Mouse (Mus musculus): ENCODE results near the gene Hoxd9. TPM values are rescaled to one million over a fixed set of nuclear protein-coding genes. Genes with fewer than 3 reads are reported as not detected.

Gene Hoxd9
- polyA plus RNA-seq, 1 experiment from 2014 or later, result 42.7 TPM

DNA sequence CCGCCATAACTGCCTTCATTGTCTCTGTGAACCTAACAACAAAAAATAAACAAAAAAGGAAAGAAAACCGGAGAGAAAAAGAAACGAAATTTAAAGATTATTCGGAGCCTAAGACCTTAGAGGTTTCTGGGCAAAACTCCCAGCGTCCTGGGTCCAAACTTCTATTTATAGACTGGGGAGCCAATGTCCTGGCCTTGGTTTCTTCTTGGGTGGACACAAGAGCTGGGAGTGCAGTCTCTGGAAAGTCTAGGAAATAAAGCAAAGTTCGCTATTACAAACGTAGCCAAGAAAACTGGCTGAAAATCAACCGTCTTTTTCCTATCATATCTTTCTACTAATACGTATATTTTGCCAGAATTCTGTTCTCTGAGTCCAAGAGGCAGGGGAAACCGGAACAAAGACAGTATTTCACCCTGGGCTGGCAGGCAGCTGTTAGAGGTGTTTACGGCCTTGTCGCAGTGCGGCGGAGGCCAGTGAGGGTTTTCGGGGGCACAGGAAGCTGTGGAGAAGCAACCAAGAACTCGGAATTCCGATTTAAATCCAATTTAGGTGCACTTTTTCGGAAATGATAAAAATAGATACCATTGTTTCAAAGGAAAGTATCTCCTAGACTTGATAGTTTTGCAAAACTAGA, 16.7 kb downstream of the Hoxd9 start:
- H3K36me3 ChIP-seq, result no peaks in the 10 kb centered on the region
- peaks cover 64% of the 10 kb centered on the region for H3K4me1 ChIP-seq (replicated peaks)
- peak overlapping the region; percentile 100 for H3K9ac ChIP-seq
- no peak for ATAC-seq (ENCODE audit: low read depth)
- peak overlapping the region; percentile 100 for H3K27ac ChIP-seq (replicated peaks)
- H3K27me3 ChIP-seq, result no peaks in the 10 kb centered on the region
- peak overlapping the region; percentile 69 for H3K4me2 ChIP-seq
- WGBS, result 2% methylated on average over 18 of the region's 18 CpGs
- no peaks in the 10 kb centered on the region for H3K9me3 ChIP-seq
- peak overlapping the region; percentile 99 for H3K4me3 ChIP-seq

DNA sequence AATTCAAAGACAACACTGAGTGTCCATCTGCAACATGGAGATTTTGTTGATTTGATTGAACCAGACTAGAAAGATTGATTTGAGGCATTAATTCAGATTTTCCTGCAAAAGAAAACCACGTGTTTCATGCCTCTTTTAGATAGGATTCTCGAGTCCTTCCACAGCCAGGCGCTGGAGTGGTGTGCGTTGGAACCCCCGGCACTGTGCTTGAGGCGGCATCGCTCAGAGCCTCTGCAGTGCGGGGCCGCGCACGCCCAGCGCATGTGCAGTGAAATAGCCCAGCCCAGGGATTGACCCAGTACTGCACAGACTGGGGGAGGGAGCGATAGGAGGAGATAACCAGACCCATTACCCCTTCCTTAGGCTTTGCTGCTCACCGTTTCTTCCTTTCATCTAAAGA, 17.4 kb downstream of the Hoxd9 start:
- WGBS, result under 1% methylated on average over 14 of the region's 14 CpGs
- H3K27me3 ChIP-seq, result no peaks in the 10 kb centered on the region
- peak overlapping the region; percentile 100 for H3K9ac ChIP-seq
- peak overlapping the region; percentile 100 for H3K27ac ChIP-seq (replicated peaks)
- H3K9me3 ChIP-seq, result no peaks in the 10 kb centered on the region
- peak; percentile 83 for ATAC-seq (ENCODE audit: low read depth)
- peak overlapping the region; percentile 69 for H3K4me2 ChIP-seq
- peak overlapping the region; percentile 99 for H3K4me3 ChIP-seq
- H3K36me3 ChIP-seq, result no peaks in the 10 kb centered on the region
- H3K4me1 ChIP-seq (replicated peaks), result peaks cover 64% of the 10 kb centered on the region

DNA sequence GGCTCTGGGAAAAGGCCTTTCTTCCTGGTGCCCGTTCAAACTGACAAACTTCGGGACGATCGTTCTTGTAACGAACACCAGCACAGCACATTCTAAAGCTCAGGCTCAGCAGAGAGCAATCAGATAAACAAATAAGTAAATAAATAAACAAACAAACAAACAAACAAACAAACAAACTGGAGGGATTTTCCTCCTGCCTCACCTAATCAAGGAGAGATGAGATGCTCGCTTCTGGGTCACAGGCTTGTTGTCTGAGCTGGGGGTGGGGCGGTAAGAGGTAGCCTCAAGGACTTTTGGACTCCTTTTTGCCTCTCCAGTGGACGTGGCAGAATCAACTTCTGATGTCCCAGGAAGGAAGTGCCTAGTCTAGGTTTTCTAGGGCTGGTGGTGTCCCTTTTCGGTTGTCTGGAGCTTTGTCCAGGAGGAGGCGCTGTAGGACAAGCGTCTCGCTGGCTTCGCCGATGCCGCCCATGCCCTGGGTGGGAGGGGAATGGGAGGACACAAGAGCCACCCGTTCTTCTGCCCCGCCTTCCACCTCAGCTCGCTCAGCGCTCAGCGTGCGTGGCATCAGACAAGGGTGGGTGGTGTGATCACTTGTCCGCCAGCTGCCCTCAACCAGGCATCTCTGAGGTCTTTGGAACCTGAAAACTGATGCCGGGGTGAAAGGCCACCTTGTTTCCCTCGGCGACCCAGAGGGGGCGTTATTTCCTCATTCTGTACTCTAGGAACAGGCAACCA, 18.1 kb downstream of the Hoxd9 start:
- Histone ChIP-seq H3K4me1 (replicated peaks) (peaks cover 64% of the 10 kb centered on the region), H3K9ac (peak overlapping the region; percentile 100), H3K27ac (replicated peaks) (peak overlapping the region; percentile 100), H3K27me3 (no peaks in the 10 kb centered on the region), H3K4me3 (peak overlapping the region; percentile 99), H3K4me2 (peak overlapping the region; percentile 69), H3K9me3 (no peaks in the 10 kb centered on the region), H3K36me3 (no peaks in the 10 kb centered on the region)
- peak; percentile 67 for ATAC-seq (ENCODE audit: low read depth)
- WGBS, result 1% methylated on average over 26 of the region's 26 CpGs

DNA sequence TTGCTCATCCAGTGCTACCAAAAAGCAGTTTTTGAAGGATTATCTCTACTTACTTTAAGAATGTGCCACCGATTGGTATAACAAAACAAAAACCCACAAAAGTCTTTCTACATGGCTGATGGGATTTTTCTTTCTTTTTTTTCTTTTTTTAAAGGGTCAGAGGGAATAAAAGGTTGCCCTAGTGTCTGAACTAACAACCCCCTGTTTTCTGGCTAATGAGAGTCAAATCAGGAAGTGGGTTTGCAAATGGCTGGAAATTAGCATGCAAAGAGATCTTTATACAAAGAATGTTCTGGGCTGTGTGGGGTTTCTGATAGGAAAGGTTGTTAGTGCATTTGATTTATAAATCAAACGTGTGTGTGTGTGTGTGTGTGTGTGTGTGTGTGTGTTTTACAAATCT, 22.9 kb downstream of the Hoxd9 start:
- no peak for ATAC-seq (ENCODE audit: low read depth)
- H3K9ac ChIP-seq, result peak overlapping the region; percentile 80
- H3K27ac ChIP-seq (replicated peaks), result peak overlapping the region; percentile 93
- WGBS, result 10% methylated on average over 2 of the region's 2 CpGs
- peaks cover 10% of the 10 kb centered on the region; the same call in 1 of the 2 replicates for H3K36me3 ChIP-seq
- H3K4me2 ChIP-seq, result peak overlapping the region; percentile 74
- H3K4me3 ChIP-seq, result peak overlapping the region; percentile 46
- H3K9me3 ChIP-seq, result no peaks in the 10 kb centered on the region
- H3K27me3 ChIP-seq, result no peaks in the 10 kb centered on the region
- peaks cover 99% of the 10 kb centered on the region for H3K4me1 ChIP-seq (replicated peaks)

DNA sequence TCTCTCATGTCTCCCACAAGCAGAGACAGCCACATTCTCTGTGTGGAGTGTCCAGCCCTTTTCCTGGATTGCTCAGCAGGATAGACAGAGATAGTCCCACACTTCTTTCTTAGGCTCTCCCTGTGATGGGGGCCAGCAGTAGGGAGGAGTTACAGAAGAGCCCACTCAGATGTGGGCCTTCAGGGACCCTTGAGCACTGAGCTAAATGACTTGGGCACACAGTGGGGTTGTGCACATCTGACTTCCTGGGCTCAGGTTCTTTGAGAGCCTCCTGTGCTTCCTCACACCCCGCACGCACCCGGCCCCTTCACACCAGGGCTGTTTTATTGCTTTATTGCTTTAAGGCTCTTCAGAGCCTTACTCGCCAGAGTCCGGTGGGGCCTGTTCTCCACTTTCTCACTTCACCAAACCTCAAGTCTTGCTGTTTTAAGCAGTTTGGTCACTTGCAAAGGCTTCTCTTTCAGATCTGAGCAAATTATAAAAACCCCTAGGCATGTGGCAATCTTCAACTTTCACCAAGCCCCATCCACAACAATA, 23.5 kb downstream of the Hoxd9 start:
- H3K4me1 ChIP-seq (replicated peaks), result peaks cover 100% of the 10 kb centered on the region
- peaks cover 15% of the 10 kb centered on the region; the same call in 1 of the 2 replicates for H3K36me3 ChIP-seq
- H3K9me3 ChIP-seq, result no peaks in the 10 kb centered on the region
- H3K9ac ChIP-seq, result peak overlapping the region; percentile 80
- 5% methylated on average over 5 of the region's 5 CpGs for WGBS
- H3K4me3 ChIP-seq, result peak overlapping the region; percentile 46
- no peaks in the 10 kb centered on the region for H3K27me3 ChIP-seq
- peak overlapping the region; percentile 74 for H3K4me2 ChIP-seq
- H3K27ac ChIP-seq (replicated peaks), result peak overlapping the region; percentile 93
- ATAC-seq (ENCODE audit: low read depth), result no peak; the same call in 1 of the 2 replicates

DNA sequence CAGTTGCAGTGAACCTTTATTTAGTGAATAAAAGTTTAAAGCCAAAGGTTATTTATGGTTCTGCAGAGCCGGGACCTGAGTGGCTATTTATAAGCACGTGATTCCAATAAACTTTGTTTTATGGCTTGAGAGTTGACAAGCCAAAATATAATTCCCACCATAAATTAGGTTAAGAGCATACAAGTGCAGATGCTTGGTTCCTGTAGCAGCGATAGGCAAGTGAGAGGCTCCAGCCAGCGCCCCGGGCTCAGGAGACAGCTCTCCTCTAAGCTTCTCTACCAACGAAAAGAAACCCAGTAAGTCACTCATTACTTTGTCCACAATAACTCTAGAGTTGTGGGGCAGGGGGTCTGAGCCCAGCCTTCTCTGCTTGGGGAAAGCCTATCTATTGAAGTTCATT, 24.4 kb downstream of the Hoxd9 start:
- Histone ChIP-seq H3K9ac (peak overlapping the region; percentile 80), H3K36me3 (peaks cover 23% of the 10 kb centered on the region; the same call in 1 of the 2 replicates), H3K4me3 (peak overlapping the region; percentile 46), H3K27ac (replicated peaks) (peak overlapping the region; percentile 93), H3K27me3 (no peaks in the 10 kb centered on the region), H3K4me2 (peak overlapping the region; percentile 74), H3K4me1 (replicated peaks) (peaks cover 100% of the 10 kb centered on the region), H3K9me3 (no peaks in the 10 kb centered on the region)
- 2% methylated on average over 6 of the region's 6 CpGs for WGBS
- ATAC-seq (ENCODE audit: low read depth), result peak; percentile 32

DNA sequence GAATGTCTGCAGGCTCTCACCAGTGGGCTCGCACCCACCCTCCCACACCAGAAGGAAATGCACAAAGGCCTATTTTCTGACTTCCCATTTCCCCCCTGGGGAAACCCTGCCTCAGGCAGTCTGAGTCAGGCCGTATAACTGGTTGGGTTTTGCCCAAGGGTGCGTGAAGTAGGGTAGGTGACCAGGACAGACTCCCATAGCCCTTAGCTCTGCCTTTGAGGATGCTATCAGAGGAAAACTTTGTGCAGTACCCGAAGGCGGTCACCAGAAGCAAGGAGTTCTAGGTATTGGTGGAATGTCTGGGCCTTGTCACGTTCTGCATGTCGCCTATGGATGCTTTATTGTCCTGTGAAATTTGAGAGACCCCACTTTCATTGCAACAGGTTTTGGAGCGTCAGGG, 25.4 kb downstream of the Hoxd9 start:
- no peaks in the 10 kb centered on the region for H3K27me3 ChIP-seq
- H3K4me1 ChIP-seq (replicated peaks), result peaks cover 100% of the 10 kb centered on the region
- ATAC-seq (ENCODE audit: low read depth), result no peak
- no peaks in the 10 kb centered on the region for H3K9me3 ChIP-seq
- H3K27ac ChIP-seq (replicated peaks), result peak overlapping the region; percentile 93
- H3K4me3 ChIP-seq, result peak overlapping the region; percentile 46
- 6% methylated on average over 8 of the region's 8 CpGs for WGBS
- peak overlapping the region; percentile 74 for H3K4me2 ChIP-seq
- H3K9ac ChIP-seq, result peak overlapping the region; percentile 80
- peaks cover 33% of the 10 kb centered on the region for H3K36me3 ChIP-seq

DNA sequence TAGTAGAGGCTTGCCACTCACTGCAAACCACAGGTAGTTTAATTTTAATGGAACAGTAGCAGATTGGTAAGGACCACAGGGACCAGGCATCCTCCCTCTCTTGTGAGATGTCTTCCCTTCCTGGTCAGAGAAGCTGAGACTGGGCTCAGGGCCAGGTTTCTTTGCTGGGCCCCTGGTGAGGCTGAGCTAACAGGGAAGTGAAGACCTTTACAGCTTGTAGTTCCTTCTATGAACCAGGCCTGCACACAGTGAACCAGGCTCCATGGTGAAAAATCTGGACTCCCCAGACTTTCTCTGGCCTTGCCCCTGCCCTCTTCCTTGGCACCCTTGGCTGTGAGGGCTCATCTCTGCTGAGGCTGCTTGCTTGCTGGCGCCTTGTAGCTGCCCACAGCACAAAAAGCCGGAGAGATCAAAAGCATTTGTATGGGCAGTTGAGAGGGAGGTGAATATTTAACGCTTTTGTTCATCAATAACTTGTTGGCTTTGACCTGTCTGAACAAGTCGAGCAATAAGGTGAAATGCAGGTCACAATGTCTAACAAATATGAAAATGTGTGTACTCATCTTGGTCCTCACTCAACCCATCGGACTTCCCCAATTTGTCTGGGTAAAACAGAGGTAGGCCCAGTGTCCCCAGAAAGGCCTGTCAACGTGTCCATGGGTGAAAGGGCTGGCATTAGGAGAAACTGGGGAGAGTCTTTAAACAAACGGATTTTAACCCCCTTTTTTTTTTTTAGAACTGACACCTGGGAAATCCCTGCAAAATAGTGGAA, 26.9 kb downstream of the Hoxd9 start:
- no peaks in the 10 kb centered on the region for H3K27me3 ChIP-seq
- WGBS, result 12% methylated on average over 7 of the region's 7 CpGs
- peak overlapping the region; percentile 93 for H3K27ac ChIP-seq (replicated peaks)
- H3K9ac ChIP-seq, result peak overlapping the region; percentile 80
- peaks cover 100% of the 10 kb centered on the region for H3K4me1 ChIP-seq (replicated peaks)
- H3K9me3 ChIP-seq, result no peaks in the 10 kb centered on the region
- ATAC-seq (ENCODE audit: low read depth), result no peak
- H3K4me2 ChIP-seq, result peak overlapping the region; percentile 74
- H3K4me3 ChIP-seq, result peak overlapping the region; percentile 46
- peaks cover 46% of the 10 kb centered on the region for H3K36me3 ChIP-seq

DNA sequence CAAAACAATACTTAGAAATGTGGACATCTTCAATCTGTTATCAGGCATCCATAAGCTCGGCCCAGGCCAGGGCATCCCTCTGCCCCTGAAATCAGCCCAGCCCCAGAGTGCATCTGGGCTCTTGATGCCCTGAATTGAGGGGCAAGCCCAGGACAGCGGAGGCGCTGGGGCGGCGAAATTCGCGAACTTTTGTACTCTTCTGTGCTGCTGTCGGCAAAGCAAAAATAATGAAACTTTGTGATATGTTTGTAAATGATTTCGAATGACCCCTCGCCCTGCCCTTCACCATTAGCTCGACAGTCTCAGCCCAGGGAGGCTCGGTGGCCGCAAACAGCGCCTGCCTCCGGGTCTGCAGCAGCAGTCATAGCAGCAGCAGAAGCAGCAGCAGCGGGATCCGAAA, 27.6 kb downstream of the Hoxd9 start:
- Histone ChIP-seq H3K27me3 (no peaks in the 10 kb centered on the region), H3K9me3 (no peaks in the 10 kb centered on the region), H3K4me3 (peak overlapping the region; percentile 46), H3K4me1 (replicated peaks) (peaks cover 98% of the 10 kb centered on the region), H3K27ac (replicated peaks) (peak overlapping the region; percentile 93), H3K36me3 (peaks cover 50% of the 10 kb centered on the region), H3K9ac (peak overlapping the region; percentile 80), H3K4me2 (peak overlapping the region; percentile 74)
- WGBS, result 11% methylated on average over 17 of the region's 17 CpGs
- ATAC-seq (ENCODE audit: low read depth), result no peak

DNA sequence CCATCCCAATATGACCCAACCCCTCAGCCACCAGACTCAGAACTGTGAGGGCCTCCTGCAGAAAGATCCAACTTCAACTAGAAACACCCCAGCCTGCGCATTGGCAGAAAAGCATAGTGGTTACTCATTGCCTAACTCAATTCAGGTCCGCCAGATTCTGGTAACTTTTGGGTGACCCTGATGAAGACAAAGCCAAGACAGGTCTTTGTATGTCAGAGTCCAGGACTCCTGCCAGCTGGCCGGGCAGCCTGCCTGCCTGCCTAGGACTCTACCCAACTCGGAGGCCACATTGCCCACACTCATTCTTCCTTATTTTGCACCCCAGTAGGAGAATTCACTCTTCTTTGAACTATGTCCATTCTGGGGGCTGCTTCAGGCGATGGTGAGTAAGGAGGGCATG, 29.0 kb downstream of the Hoxd9 start, which contains the start of gene Gm28230:
TSS of gene Gm28230 (plus strand) at position 178 of the 400 bp plus-strand sequence.
- peak within 1 kb of the TSS; percentile 93 for H3K27ac ChIP-seq (replicated peaks)
- H3K36me3 ChIP-seq, result peaks cover 63% of the 10 kb centered on the region
- 10% methylated on average over 5 of the region's 5 CpGs for WGBS
- H3K9ac ChIP-seq, result peak within 1 kb of the TSS; percentile 80
- ATAC-seq (ENCODE audit: low read depth), result peak; percentile 16; the same call in 1 of the 2 replicates
- no peaks in the 10 kb centered on the region for H3K9me3 ChIP-seq
- peaks cover 98% of the 10 kb centered on the region for H3K4me1 ChIP-seq (replicated peaks)
- peak within 1 kb of the TSS; percentile 46 for H3K4me3 ChIP-seq
- peak within 1 kb of the TSS; percentile 74 for H3K4me2 ChIP-seq
- no peaks in the 10 kb centered on the region for H3K27me3 ChIP-seq

DNA sequence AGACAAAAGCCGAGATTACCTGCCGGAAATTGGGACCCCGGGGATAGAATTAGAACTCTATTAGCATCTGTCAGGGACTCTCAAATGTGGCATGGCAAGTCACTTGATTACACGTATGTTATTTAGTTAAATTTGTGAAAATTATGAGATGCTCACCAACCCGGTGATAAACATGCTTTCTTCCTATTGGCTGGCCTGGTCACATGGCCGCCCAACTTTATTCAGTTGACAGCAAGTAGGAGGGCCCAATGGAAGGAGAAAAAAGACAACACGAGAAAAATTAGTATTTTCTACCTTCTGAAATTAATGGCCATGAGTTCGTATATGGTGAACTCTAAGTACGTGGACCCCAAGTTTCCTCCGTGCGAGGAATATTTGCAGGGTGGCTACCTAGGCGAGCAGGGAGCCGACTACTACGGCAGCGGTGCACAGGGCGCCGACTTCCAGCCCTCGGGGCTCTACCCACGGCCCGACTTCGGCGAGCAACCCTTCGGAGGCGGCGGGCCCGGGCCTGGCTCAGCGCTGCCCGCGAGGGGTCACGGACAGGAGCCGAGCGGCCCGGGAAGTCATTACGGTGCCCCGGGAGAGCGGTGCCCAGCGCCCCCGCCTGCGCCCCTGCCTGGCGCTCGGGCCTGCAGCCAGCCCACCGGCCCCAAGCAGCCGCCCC, 29.6 kb downstream of the Hoxd9 start:
- ATAC-seq (ENCODE audit: low read depth), result peak; percentile 15

More for the DNA sequence above, 29.6 kb downstream of the Hoxd9 start:
- peak overlapping the region; percentile 74 for H3K4me2 ChIP-seq
- peaks cover 63% of the 10 kb centered on the region for H3K36me3 ChIP-seq
- H3K4me1 ChIP-seq (replicated peaks), result peaks cover 98% of the 10 kb centered on the region
- peak overlapping the region; percentile 80 for H3K9ac ChIP-seq
- peak overlapping the region; percentile 46 for H3K4me3 ChIP-seq
- no peaks in the 10 kb centered on the region for H3K9me3 ChIP-seq
- WGBS, result 1% methylated on average over 43 of the region's 43 CpGs
- peak overlapping the region; percentile 93 for H3K27ac ChIP-seq (replicated peaks)
- H3K27me3 ChIP-seq, result no peaks in the 10 kb centered on the region

All from neural tube, embryonic 13.5 days (tissue).